Mouse (Mus musculus) kidney, embryonic 15.5 days (tissue): Measurements from ENCODE around the gene Abhd6. TPM values are rescaled to one million over a fixed set of nuclear protein-coding genes. Genes with fewer than 3 reads are reported as not detected.

ENCODE experiments used
- polyA plus RNA-seq: library from polyadenylated mRNA; unstranded; fragments of >200 nt; fragmentation: Nextera tagmentation; extraction: Ambion mirVana; gene quantifications from 2 replicates; pipeline ENCODE4 v1.2.1, GENCODE M21; 2015

The Abhd6 gene
- polyA plus RNA-seq, 1 experiment from 2014 or later = 26.6 TPM

Other genes with a start within 250 kb of the Abhd6 start
- not detected in 2 replicates for gene Gm26661, start 211.3 kb upstream of the Abhd6 start, polyA plus RNA-seq
- gene Flnb, start 184.9 kb upstream of the Abhd6 start, polyA plus RNA-seq = 19.4 and 20.6 TPM in 2 replicates
- not detected in 2 replicates for gene Gm45521, start 45.6 kb upstream of the Abhd6 start, polyA plus RNA-seq
- gene Dnase1l3, start 8.3 kb upstream of the Abhd6 start, polyA plus RNA-seq = 0.29 and 0.30 TPM in 2 replicates
- gene Rpp14, start 77.5 kb downstream of the Abhd6 start, polyA plus RNA-seq = 53.0 and 55.5 TPM in 2 replicates
- 33.7 and 35.1 TPM in 2 replicates for gene Pxk, start 95.3 kb downstream of the Abhd6 start, polyA plus RNA-seq
- 235 and 241 TPM in 2 replicates for gene Pdhb, start 170.1 kb downstream of the Abhd6 start, polyA plus RNA-seq
- gene Kctd6, start 211.2 kb downstream of the Abhd6 start, polyA plus RNA-seq = 9.0 and 9.3 TPM in 2 replicates